26 mouse cellular contexts compared by ENCODE assay signal in genomic region chr7:67606250-67606649, GRCm38 (mm10).
"Had no signal": no experiment of that assay in that cellular context is flagged by ENCODE, and none has a peak within 500 bp of the region (broad histone marks: within the 10 kb centered on the region; RNA-seq: fewer than 3 reads in every experiment).

No protein-coding gene starts in this region.

- H3K36me3 ChIP-seq: heart, embryonic 10.5 days; heart, embryonic 12.5 days; hindbrain, embryonic 10.5 days; hindbrain, embryonic 12.5 days; intestine, embryonic 15.5 days; limb, embryonic 10.5 days; limb, embryonic 12.5 days; liver, embryonic 13.5 days; liver, embryonic 15.5 days had no signal

- ATAC-seq: hindbrain, embryonic 16.5 days; inflammation-experienced regulatory T-cells, adult 6 months; intestine, embryonic 15.5 days; intestine, postnatal 0 days had no signal

- H3K4me2 ChIP-seq: heart, embryonic 12.5 days; hindbrain, embryonic 12.5 days; hindbrain, embryonic 14.5 days; intestine, embryonic 15.5 days; limb, embryonic 12.5 days; liver, embryonic 11.5 days; liver, embryonic 13.5 days; liver, embryonic 15.5 days had no signal

- H3K4me3 ChIP-seq: gastrocnemius, adult 2 months; heart, embryonic 10.5 days; heart, embryonic 12.5 days; hindbrain, embryonic 10.5 days; hindbrain, embryonic 12.5 days; intestine, embryonic 15.5 days; layer of hippocampus, adult 2 months; left cerebral cortex, adult 2 months; limb, embryonic 10.5 days; limb, embryonic 12.5 days; liver, embryonic 13.5 days; liver, embryonic 15.5 days had no signal

- H3K27me3 ChIP-seq: heart, embryonic 12.5 days; hindbrain, embryonic 12.5 days; intestine, embryonic 15.5 days; limb, embryonic 12.5 days; liver, embryonic 13.5 days; liver, embryonic 15.5 days had no signal

- H3K27ac ChIP-seq: gastrocnemius, adult 2 months; heart, embryonic 10.5 days; hindbrain, embryonic 10.5 days; hindbrain, embryonic 12.5 days; hindbrain, embryonic 14.5 days; intestine, embryonic 15.5 days; layer of hippocampus, adult 2 months; left cerebral cortex, adult 2 months; limb, embryonic 10.5 days; liver, embryonic 13.5 days; liver, embryonic 15.5 days had no signal

- H3K9me3 ChIP-seq: heart, embryonic 10.5 days; heart, embryonic 12.5 days; hindbrain, embryonic 10.5 days; hindbrain, embryonic 12.5 days; intestine, embryonic 15.5 days; limb, embryonic 10.5 days; limb, embryonic 12.5 days; liver, embryonic 13.5 days; liver, embryonic 15.5 days had no signal

- H3K4me1 ChIP-seq: intestine, embryonic 15.5 days; liver, embryonic 13.5 days; liver, embryonic 15.5 days had no signal

- H3K9ac ChIP-seq: heart, embryonic 12.5 days; hindbrain, embryonic 12.5 days; hindbrain, embryonic 14.5 days; intestine, embryonic 15.5 days; limb, embryonic 12.5 days; liver, embryonic 13.5 days; liver, embryonic 15.5 days had no signal

- DNase-seq: gastrocnemius, adult 2 months; gastrocnemius, postnatal 10 days; gastrocnemius, postnatal 25 days; heart, adult 18-20 months; heart, postnatal 10 days; heart, postnatal 4 days; kidney, adult 8-10 months; kidney, postnatal 25 days; kidney, postnatal 4 days; liver; liver, embryonic 13.5 days had no signal
